Mouse (Mus musculus): ENCODE results near the gene Pla2r1.

Gene Pla2r1

DNA sequence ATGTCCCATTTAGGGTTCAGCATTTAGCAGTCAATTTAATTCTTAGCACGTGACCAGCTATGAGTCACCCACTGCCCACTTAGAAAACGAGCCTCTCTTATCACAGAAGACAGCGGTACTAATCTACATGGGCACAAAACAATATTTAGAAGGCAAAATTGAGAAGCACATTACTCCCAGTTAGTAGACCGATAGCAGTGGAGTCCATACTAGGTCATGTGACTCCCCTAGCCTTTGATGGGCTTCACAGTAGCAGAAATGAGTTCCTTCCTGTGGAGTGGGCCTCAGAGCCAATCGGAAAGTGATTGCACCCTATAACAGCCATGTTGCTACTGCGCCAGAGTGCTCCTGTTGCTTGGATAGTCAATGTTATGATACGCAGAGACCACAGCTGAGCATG lies 148.3 kb downstream of the Pla2r1 start:
- DNase-seq (ENCODE audit: low spot score): no peak

DNA sequence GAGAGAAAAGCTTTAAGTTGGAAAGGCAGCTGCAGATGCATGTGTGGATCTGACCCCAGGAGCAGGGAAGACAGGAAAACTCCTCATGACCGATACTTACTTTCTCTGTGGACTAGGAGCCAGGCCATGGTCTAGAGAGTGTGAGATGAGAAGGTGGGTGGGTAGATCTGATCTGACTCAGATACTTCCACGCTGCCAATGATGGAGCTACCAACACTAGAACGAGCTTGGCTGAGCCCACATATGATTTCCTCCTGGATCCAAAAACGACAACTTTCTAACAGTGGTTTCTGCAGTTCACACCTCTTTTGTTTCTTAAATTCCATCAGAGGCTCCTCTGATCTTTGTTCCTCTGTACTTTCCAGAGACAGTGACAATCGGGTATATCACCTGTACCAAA lies 151.4 kb downstream of the Pla2r1 start:
- DNase-seq (ENCODE audit: low spot score): no peak

DNA sequence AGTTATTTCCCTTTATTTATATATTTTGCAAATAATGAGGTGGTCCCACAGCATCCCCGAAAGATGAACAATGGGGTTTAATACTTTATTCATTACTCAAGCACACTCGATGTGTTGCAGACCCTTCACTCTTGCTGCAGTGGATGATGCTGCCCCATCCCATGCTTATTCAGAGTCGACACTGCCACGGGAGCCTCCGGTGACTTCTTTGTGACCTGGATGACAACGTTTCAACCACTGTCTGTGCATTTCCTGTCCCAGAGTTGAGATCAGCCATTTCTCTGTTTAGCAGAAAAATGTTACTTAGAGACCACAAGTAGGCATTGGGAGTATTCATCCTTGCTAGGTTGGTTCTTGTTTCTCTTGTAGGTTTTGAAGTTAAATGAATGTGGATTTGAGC lies 159.3 kb downstream of the Pla2r1 start:
- DNase-seq (ENCODE audit: low spot score): no peak

- no peak for DNase-seq (ENCODE audit: low spot score)
Measured at GRCm38 (mm10) chr2:60392286-60392685, 160.8 kb downstream of the Pla2r1 start.

DNA sequence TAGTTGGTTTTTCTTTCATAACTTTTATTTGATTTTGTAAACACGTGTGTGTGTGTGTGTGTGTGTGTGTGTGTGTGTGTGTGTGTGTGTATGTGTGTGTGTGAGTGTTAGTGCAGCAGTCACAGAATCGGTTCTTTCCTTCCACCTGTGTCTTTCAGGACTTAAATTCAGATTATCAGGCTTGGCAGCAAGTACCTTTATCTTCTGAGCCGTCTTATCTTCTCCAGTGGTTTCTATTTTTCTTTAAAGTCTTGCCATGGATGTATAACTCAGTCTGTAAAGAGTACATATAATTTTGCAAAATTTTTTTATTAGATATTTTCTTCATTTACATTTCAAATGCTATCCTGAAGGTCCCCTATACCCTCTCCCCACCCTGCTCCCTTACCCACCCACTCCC lies 165.7 kb downstream of the Pla2r1 start:
- DNase-seq (ENCODE audit: low spot score): no peak

GRCm38 (mm10) chr2:60386835-60387234 lies 166.3 kb downstream of the Pla2r1 start:
- no peak for DNase-seq (ENCODE audit: low spot score)

DNA sequence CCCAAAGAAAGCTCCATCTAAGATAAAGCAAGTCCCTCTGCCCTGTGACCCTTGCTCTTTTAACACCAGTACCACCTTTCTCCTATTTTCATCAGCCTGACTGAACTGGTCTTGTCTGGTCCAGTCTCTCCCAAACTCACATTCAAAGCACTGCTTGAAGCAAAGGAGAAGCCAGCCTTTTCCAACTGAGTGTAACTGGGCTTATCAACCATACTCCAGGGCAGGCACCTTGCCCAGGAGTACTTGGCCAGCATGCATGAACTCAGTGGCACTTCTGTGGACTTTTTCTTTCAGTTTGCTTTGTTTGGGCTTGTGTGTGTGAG lies 168.4 kb downstream of the Pla2r1 start:
- peak; percentile 86 for DNase-seq (ENCODE audit: low spot score)

GRCm38 (mm10) chr2:60384083-60384762 lies 168.9 kb downstream of the Pla2r1 start:
- peak; percentile 55 for DNase-seq (ENCODE audit: low spot score)

GRCm38 (mm10) chr2:60382858-60383669 lies 170.0 kb downstream of the Pla2r1 start, which contains the start of gene Ly75:
Gene Ly75, minus strand, starts transcription at chr2:60383303.
- peak; percentile 95 for DNase-seq (ENCODE audit: low spot score)

DNA sequence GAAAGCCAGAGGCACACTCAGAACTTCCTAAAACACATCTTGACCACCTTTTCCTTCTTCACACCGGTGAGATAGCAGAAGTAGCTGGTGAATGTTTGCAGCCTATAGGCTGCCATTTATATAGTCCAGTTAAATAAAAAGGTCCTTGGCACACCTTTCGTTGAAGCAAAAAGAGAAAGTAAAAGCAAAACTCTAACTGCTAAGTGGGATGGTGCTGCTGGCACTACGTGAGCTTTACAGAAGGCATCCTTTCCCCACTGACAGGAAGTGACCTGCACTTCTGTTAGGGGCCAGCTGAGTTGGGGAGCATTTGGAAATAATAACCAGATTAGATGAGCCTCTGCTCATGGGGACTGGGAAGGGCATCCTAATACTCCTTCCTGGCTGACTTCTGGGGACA lies 170.8 kb downstream of the Pla2r1 start:
- no peak for DNase-seq (ENCODE audit: low spot score)

- no peak for DNase-seq (ENCODE audit: low spot score)
Measured at GRCm38 (mm10) chr2:60377260-60377659, 175.8 kb downstream of the Pla2r1 start.

DNA sequence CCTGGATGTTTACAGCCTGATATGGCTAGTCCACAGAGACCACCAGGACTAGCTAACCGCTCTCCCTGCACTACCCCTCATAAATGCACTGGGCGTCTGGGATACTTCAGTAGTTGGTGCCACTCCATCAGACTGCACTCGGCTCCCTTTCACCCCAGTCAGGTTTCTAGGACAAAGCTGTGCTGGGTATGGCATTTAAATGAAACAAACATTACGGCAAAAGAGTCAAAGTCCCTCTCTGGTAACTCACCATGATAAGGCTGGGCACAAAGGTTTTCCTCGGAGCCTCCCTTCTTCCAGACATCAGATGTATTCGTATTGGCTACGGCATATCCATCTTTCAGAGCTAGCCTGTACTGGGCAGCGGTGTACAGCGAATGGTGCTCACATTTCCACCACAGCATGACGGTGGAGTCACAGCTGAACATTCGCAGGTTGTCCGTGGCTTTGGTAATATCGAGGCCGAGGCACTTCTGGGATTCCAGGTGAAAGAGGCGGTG lies 177.4 kb downstream of the Pla2r1 start:
- no peak for DNase-seq (ENCODE audit: low spot score)

DNA sequence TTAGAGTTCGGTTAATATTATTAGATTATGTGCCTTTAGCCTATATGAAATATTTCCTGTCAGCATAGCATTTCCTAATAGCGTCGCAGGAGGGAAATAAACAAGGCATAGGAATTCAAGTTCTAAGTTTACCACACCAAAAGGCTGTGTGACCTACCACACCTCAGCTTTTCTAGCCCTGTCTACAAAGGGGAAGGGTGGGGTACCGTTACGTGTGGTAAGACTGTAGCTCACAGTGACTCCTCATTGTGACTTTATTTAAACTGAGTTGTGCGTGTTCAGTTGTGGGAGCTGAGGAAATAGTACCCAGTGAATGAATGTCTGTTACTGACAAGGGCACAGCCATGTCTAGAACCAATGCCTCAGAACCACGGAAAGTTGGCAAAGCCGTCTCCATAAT lies 178.0 kb downstream of the Pla2r1 start:
- no peak for DNase-seq (ENCODE audit: low spot score)

DNA sequence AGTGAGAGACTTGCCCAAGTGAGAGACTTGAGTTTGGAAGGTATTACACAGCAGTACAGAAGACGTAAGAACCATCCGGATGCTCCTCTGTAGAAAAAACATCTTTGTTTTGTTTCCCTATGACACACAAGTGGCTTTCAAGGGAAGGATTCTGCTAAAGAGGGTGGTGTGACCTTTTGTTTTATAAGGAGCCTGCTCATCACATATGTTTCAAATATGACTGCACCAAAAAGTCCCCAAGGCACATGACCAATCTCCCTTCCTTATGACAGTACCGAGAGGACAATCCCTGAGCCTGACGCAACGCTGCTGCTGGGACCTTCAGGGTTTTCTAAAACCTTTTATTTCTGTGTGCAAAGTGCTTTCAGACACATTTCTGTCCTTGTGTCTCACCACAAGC lies 182.9 kb downstream of the Pla2r1 start:
- no peak for DNase-seq (ENCODE audit: low spot score)

GRCm38 (mm10) chr2:60369454-60369853 lies 183.7 kb downstream of the Pla2r1 start:
- DNase-seq (ENCODE audit: low spot score): no peak

DNA sequence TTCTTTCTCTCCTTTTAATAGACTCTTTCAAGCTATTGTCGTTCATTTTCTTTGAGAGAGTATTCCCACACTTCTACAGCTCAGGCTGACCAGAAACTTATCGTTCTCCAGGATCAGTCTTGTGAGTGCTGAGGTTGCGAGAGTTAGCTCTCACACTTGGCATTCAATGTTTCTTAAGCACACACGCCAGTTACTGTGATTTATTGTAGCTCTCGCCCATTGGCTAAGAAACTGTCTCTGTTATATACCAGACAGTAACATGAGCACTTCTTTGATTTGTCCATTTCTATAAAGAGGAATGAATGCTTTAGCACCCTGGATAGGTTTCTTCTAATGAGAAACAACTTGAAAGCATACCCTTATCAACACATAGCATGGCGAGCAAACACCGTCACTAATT lies 185.2 kb downstream of the Pla2r1 start:
- no peak for DNase-seq (ENCODE audit: low spot score)
